Mouse (Mus musculus): ENCODE results near the gene Adra1b.

- no peak for TF ChIP-seq CTCF (IDR thresholded peaks at IDR 0.05; ENCODE audit: low read depth, low read length)
- TF ChIP-seq POLR2A (IDR thresholded peaks at IDR 0.05; ENCODE audit: extremely low read depth, insufficient read depth, low read length), result no peak
Measured at GRCm38 (mm10) chr11:43795992-43796391, 105.0 kb downstream of the Adra1b start.

Data from liver, adult 2 months (tissue).